Mouse (Mus musculus) MEL (cell line): ENCODE results near the gene Bnip2.

Experiments used
- CTCF ChIP-seq, 3 experiments: IDR thresholded peaks in 2 of 3; conservative IDR thresholded peaks in 1 of 3; 2 replicates each; pipeline ENCODE4 v1.5.1; 2011 to 2012; ENCODE audit warnings: low read length in 3 of 3, low read depth in 2 of 3, mild to moderate bottlenecking in 2 of 3, improper control_type of control experiment in 1 of 3, inconsistent platforms in 1 of 3, mixed read lengths in 1 of 3, moderate library complexity in 1 of 3; ENCODE audit not compliant: control insufficient read depth in 1 of 3, insufficient read depth in 1 of 3, poor library complexity in 1 of 3, severe bottlenecking in 1 of 3
- ELF1 ChIP-seq: IDR thresholded peaks from 2 replicates; pipeline ENCODE4 v1.6.1; 2014; ENCODE audit warnings: low read depth, mild to moderate bottlenecking, inconsistent platforms, low read length, improper control_type of control experiment, moderate library complexity
- EP300 ChIP-seq, 2 experiments: IDR thresholded peaks; 2 replicates each; pipeline ENCODE4 v1.6.1; 2011; ENCODE audit warnings: improper control_type of control experiment in 2 of 2, low read length in 2 of 2, low read depth in 1 of 2, mild to moderate bottlenecking in 1 of 2
- MAX ChIP-seq: IDR thresholded peaks from 2 replicates; pipeline ENCODE4 v1.6.1; 2011; ENCODE audit warnings: low read length, improper control_type of control experiment
- POLR2A ChIP-seq, 2 experiments: IDR thresholded peaks; 2 replicates each; pipeline ENCODE4 v1.6.1; 2011 to 2012; ENCODE audit warnings: low read length in 2 of 2, mild to moderate bottlenecking in 2 of 2, control low read depth in 1 of 2, improper control_type of control experiment in 1 of 2, low read depth in 1 of 2, moderate library complexity in 1 of 2; ENCODE audit not compliant: control insufficient read depth in 1 of 2, insufficient read depth in 1 of 2, poor library complexity in 1 of 2
- TBP ChIP-seq: IDR thresholded peaks from 2 replicates; pipeline ENCODE4 v1.8.0; 2011; ENCODE audit warnings: low read depth, low read length, improper control_type of control experiment
- ZNF384 ChIP-seq: IDR thresholded peaks from 2 replicates; pipeline ENCODE4 v1.6.1; 2012; ENCODE audit warnings: low read depth, mild to moderate bottlenecking, inconsistent platforms, low read length, improper control_type of control experiment

- TF ChIP-seq CTCF (IDR thresholded peaks at IDR 0.05 in 2 of 3, conservative IDR thresholded peaks at IDR 0.05 in 1 of 3; ENCODE audit: control insufficient read depth in 1 of 3, insufficient read depth in 1 of 3, low read depth in 2 of 3, low read length in 3 of 3, poor library complexity in 1 of 3, severe bottlenecking in 1 of 3) (no peak), ELF1 (no peak), MAX (no peak), ZNF384 (no peak), POLR2A (IDR thresholded peaks at IDR 0.05; ENCODE audit: control insufficient read depth in 1 of 2, insufficient read depth in 1 of 2, low read depth in 1 of 2, low read length in 2 of 2, poor library complexity in 1 of 2) (no peak), TBP (no peak), EP300 (IDR thresholded peaks at IDR 0.05; ENCODE audit: low read depth in 1 of 2, low read length in 2 of 2) (no peak)
Measured at GRCm38 (mm10) chr9:70036646-70037045, 47.4 kb downstream of the Bnip2 start.
